Mouse (Mus musculus) spleen, postnatal 14 days (tissue): ENCODE data around the gene Camk2d.

ENCODE experiments used
- DNase-seq, 2 experiments: peaks; one replicate each; pipeline ENCODE4 v3.0.0; 2021 to 2022; ENCODE audit warnings: low spot score in 2 of 2

Gene Camk2d

DNA sequence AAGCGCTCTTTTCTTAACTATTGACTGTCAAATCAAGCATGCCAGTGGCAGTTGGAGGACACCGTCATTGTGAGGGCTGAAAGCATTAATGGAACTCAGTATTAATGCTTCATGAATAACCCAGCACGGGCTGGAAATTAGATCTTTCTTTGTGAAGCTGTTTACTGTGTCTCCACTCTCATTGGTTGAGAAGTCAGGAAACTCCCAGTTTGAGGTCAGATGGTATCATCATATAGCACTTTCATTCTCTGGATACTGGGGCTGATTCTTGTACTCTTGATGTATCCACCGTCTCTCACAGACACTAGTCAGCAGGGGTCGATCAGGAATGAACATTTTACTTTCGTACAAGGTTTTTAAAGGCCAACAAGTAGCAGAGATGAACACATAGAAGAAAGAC lies 54.6 kb downstream of the Camk2d start:
- DNase-seq: no peak

GRCm38 (mm10) chr3:126652361-126652760 lies 56.3 kb downstream of the Camk2d start:
- DNase-seq: no peak

DNA sequence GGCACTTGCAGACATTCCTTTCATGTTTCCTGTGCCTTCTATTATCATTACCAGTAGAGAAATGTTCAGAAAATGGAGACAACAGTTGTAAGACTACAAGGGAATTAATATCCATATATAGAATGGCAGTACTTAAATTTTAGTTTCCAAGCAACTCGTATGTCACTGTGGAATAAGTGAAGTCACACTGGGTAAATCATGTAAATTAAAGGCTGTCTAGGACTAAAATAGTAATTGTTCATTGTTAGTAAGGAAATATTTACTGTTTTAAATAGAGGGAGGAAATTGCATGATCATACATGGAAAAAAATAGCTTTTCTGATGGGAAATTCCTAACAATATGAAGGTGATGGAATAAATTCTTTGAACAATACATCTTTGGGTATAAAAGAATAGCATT lies 57.0 kb downstream of the Camk2d start:
- DNase-seq: no peak

DNA sequence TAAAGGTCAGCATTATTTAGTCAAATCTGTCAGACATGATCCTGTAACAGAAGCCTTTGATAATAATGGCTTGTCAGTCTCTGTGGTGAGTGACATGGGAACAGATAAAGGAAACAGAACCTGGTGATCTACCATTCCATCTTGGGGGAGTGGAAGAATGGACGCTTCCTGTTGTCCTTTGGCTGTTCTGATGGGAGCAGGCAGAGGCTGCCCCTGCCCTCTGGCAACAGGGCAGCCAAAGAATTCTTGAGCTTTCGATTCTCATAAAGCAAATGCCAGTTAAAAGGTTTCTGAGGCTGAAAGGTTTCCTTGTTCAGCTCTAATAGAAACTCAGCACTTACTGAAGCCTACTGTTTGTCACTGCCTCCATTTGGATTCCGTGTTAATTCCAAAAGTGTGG lies 60.1 kb downstream of the Camk2d start:
- no peak for DNase-seq

GRCm38 (mm10) chr3:126657895-126658294 lies 61.8 kb downstream of the Camk2d start:
- DNase-seq: no peak

GRCm38 (mm10) chr3:126658791-126659190 lies 62.7 kb downstream of the Camk2d start:
- DNase-seq: no peak

DNA sequence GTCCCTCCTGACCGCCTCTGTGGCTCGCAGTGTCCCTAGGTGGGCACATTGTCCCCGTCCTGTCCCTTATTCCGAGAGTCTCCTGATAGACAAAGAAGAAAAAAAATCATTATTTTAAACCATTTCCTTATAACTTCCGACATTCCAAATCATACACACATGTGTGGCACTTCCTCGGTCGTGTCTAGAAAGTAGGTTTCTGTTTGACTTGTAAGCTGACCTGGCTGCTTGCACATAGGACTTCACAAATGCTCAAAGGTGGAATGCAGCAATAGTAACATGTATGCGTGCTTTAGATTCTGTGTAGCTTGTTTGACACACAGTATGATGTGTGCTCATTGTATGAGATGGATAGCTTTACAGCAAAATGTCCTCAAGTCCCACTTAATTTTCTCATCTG lies 63.1 kb downstream of the Camk2d start:
- DNase-seq: no peak

DNA sequence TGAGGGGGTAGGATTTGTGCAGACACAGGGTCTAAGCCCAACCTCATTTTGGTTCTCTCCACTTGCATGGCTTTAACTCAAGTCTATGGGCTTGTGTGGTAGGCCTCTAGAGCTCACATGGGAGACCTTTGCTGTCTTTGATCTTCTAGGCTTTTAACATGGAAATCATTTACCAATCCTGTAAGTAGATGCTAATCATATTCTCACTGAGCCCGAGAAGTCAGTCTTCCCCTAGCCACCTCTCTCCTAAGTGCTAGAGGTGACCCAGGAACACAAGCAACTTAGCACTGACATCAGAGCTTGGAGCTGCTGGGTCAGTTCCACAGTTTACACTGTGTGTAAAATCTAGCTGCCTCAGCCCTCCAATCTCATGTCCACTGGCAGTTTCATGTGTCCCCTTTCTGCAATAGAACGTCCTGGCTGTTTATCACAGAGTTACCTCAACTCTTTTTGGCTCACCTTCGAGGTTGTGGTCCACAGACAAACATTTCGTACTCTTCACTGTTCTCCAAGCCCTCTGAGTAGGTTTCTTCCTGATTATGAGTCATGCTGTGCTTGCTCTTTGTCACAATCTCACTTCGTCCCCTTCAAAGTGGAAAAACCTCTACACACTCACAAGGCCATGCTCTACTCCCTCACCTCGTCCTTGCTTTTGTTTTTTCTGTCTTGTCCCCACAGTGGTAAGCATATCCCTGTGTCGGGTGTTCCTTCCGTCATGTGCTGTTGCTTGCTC lies 63.9 kb downstream of the Camk2d start:
- no peak for DNase-seq

DNA sequence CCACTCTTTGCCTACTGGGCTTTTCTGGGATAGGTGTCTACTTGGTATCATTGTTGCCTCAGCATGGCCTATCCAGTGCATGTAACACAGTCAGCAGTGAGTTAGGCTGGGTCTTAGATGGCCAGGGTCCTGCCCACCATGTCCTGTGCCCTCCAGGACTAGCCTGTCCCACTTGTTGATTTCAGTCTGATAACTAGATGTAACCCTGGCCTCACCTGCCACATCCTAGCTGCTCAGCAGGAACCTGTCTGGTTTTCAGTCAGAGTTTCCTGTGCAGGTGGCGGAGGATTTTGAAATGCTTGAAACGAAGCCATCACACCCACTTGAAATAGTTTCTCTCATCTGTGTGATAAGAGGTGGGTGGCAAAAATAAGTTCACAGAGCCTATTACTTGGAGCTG lies 64.5 kb downstream of the Camk2d start:
- DNase-seq: no peak

DNA sequence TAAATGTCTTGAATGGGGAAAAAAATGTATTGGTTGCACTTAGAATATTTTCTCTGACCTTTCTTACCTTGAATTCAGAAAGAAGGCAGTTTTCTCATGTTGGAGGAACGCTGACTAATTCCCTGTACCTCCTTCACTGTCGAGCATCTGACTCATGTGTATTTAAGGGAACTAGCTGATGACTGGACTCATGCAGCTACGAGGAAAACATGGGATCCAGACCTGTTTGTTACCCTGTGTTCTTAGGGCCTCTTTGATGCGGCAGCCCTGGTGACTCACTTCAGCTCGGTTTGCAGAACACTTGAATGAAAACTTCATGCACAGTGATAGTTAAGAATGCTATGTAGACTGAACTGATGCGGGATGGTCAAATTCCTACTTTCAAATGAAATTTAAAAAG lies 64.9 kb downstream of the Camk2d start:
- no peak for DNase-seq

- no peak for DNase-seq
These were observed 65.8 kb downstream of the Camk2d start for GRCm38 (mm10) chr3:126661920-126662319.

DNA sequence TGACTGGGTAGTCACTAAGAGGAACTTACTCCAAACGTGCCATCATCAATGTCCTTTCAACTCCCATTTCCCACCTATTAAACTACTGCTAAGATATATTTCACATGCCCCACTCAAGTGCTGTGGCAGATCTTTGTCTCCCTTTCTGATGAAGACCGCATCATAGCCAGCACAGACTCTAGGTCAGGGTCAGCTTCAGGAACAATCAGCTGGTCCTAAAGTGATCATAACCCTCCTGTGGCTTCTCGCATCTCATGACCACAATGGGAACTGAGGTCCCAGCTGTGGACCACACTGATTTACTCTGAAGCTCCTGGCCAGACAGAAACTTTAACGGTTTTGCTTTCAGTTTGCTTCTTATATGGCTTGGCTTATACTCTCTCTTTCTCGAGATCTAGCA lies 67.3 kb downstream of the Camk2d start:
- no peak for DNase-seq

- no peak for DNase-seq
These were observed 69.8 kb downstream of the Camk2d start for GRCm38 (mm10) chr3:126665866-126666265.

GRCm38 (mm10) chr3:126667019-126667418 lies 70.9 kb downstream of the Camk2d start:
- DNase-seq: no peak

GRCm38 (mm10) chr3:126667451-126667850 lies 71.3 kb downstream of the Camk2d start:
- no peak for DNase-seq

DNA sequence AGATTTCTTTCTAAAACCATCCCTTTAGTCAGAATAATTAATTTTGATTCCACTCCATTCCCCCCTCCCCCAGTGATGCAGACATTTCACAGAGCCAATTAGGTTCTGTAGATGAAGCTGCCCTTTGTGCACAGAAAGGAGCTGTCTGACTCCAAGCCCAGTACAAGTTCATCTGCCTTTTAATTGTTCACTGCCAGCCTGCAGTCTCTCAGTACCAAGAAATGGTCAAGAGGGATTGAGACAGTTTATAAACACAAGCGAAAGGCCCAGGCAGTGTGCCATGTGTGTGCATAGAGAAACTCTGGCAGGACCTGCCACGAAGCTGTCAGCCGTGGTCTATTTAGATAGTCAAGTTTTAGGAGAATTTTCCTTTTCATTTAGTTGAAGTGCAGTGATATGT lies 72.0 kb downstream of the Camk2d start:
- DNase-seq: no peak

- DNase-seq: no peak
These were observed 72.6 kb downstream of the Camk2d start for GRCm38 (mm10) chr3:126668692-126669091.

GRCm38 (mm10) chr3:126670413-126670812 lies 74.3 kb downstream of the Camk2d start:
- DNase-seq: no peak

DNA sequence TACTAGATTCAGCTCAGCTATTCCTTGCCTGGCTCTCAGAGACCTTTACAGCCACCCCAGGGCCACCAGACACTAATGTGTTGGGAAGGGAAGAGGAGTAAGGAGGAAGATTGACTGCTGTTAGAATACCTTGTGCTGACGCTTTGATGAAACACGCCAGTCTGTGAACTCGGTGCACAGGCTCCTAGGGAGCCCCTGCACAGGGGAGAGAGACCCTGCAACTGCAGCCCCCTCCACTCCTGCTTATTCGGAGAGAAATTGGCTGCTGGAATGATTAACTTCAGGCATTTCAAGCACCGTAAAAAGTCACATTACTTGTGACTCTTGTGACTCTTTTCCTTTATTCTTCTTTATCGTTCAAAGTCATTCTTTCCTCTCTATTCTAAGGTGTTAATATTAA lies 75.2 kb downstream of the Camk2d start:
- no peak for DNase-seq

- no peak for DNase-seq
These were observed 84.9 kb downstream of the Camk2d start for GRCm38 (mm10) chr3:126681051-126681450.

DNA sequence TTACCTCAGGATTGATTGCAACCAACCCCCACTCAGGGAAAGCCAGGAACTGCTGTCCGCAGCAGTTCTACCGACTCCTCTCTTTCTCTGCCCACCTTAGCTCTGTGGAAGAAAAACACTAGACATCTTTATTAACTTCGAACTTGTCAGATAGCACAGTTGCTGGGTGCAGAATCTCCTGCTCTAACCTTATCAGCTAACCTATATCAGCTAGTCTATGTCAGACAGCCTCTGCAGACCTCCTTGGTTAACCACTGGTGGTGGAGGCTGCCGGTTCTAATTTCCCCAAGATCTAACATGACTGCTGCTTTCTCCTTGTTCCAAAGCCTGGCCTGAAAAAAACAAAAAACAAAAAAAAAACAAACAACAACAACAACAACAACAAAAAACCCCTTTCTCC lies 85.9 kb downstream of the Camk2d start:
- no peak for DNase-seq

GRCm38 (mm10) chr3:126685363-126685762 lies 89.3 kb downstream of the Camk2d start:
- no peak for DNase-seq

DNA sequence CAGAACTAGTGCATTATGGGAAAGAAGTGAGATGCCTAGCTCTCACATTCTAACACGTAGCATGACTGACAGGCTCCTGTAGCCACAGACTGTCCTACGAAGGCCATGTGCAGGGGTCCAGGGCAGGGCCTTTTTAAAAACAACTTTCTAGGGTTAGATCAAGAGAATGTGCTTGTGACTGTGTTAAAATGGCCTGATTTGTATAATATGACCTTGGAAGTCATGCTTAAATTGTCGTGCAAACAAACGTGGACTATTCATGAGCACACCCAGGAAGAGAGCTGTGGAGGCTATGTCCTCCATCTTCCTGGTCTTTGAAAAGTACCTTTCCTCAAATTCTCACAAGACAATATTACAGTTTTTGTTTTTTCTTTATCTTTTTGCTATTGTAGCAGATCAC lies 91.0 kb downstream of the Camk2d start:
- no peak for DNase-seq

- no peak for DNase-seq
These were observed 92.4 kb downstream of the Camk2d start for GRCm38 (mm10) chr3:126688516-126688915.
